Mouse (Mus musculus): ENCODE results near the gene Rbms3. TPM values are rescaled to one million over a fixed set of nuclear protein-coding genes. Genes with fewer than 3 reads are reported as not detected.
A peak's percentile ranks its signal among the peaks of the same experiment; 100 is the strongest.

Rbms3 gene
- polyA plus RNA-seq, 1 experiment from 2014 or later = 86.1 TPM

DNA sequence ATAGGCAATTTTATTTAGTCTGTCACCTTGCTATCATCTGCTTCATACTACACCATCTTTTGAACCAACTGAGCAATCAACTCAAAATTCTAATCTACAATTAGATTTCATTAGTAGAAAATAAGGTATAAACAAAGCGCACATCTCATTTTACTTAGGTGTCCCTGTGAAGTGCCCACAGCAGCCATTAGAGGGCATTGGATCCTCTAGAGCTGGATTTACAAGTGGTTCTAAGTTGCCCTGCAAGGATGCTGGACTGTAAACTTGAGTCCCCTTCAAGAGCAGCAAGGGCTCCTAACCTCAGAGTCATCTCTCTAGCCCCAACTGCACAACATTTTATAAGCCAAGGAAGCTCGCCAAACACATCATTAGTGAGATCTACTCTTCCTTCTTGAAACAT is 891.9 kb downstream of the Rbms3 start:
- WGBS = 83% methylated on average over 2 of the region's 2 CpGs
- H3K4me2 ChIP-seq (ENCODE audit: low read depth, low read length) = no peak overlapping the region
- DNase-seq (ENCODE audit: low spot score) (peak; percentile 31), ATAC-seq (ENCODE audit: low read depth) (no peak)
- no peaks in the 10 kb centered on the region for H3K27me3 ChIP-seq (replicated peaks; ENCODE audit: control insufficient read depth, insufficient read depth, low read length)
- H3K9ac ChIP-seq (ENCODE audit: low read depth, low read length) = no peak overlapping the region
- no peaks in the 10 kb centered on the region for H3K9me3 ChIP-seq (ENCODE audit: control insufficient read depth, low read length)
- no peak overlapping the region for H3K27ac ChIP-seq (replicated peaks; ENCODE audit: low read depth, low read length)
- no peak overlapping the region for H3K4me3 ChIP-seq (ENCODE audit: low read depth, low read length)
- H3K36me3 ChIP-seq (ENCODE audit: control insufficient read depth, insufficient read depth, low read length) = no peaks in the 10 kb centered on the region
- no peaks in the 10 kb centered on the region for H3K4me1 ChIP-seq (ENCODE audit: control insufficient read depth, insufficient read depth, low read length)

DNA sequence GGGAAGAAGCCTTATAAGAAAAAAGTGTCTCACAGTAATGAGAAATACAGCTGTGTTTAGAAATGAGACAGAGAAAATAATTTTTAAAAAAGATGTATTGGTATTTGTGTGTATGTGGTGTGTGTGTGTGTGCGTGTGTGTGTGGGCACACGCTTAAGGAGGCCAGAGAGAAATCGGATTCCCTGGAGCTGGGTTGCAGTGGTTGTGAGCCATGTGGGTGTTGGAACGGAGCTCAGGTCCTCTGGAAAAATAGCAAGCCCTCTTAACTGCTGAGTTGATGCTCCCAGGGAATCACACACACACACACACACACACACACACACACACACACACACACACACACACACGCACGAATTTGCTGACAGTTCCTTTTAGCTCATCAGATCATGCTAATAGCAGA is 900.5 kb downstream of the Rbms3 start:
- H3K4me1 ChIP-seq (ENCODE audit: control insufficient read depth, insufficient read depth, low read length) = no peaks in the 10 kb centered on the region
- no peak overlapping the region for H3K27ac ChIP-seq (replicated peaks; ENCODE audit: low read depth, low read length)
- H3K9me3 ChIP-seq (ENCODE audit: control insufficient read depth, low read length) = no peaks in the 10 kb centered on the region
- H3K4me2 ChIP-seq (ENCODE audit: low read depth, low read length) = no peak overlapping the region
- no peaks in the 10 kb centered on the region for H3K36me3 ChIP-seq (ENCODE audit: control insufficient read depth, insufficient read depth, low read length)
- H3K4me3 ChIP-seq (ENCODE audit: low read depth, low read length) = no peak overlapping the region
- ATAC-seq (ENCODE audit: low read depth) (no peak), DNase-seq (ENCODE audit: low spot score) (no peak)
- no peak overlapping the region for H3K9ac ChIP-seq (ENCODE audit: low read depth, low read length)
- WGBS = 72% methylated on average over 6 of the region's 6 CpGs
- no peaks in the 10 kb centered on the region for H3K27me3 ChIP-seq (replicated peaks; ENCODE audit: control insufficient read depth, insufficient read depth, low read length)

DNA sequence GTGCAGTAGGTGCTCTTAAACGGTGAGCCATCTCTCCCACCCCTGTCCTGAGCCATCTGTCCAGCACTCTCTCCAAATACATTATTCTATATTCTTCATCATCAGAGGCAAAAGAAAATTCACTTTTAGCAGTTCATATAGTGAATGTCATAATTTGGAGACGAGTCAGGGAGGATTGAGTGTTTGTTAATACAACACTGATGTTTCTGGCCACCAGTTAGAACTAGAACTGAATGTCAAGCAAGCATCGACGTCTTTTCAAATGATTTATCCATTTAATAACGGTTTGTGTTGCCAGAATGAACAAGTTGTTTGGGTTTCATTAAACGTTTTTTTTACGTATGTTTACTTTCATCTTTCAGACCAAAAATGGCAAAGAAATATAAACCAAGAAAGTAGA is 901.1 kb downstream of the Rbms3 start:
- ATAC-seq (ENCODE audit: low read depth) (no peak), DNase-seq (ENCODE audit: low spot score) (no peak)
- Histone ChIP-seq H3K27me3 (replicated peaks; ENCODE audit: control insufficient read depth, insufficient read depth, low read length) (no peaks in the 10 kb centered on the region), H3K4me2 (ENCODE audit: low read depth, low read length) (no peak overlapping the region), H3K9ac (ENCODE audit: low read depth, low read length) (no peak overlapping the region), H3K36me3 (ENCODE audit: control insufficient read depth, insufficient read depth, low read length) (no peaks in the 10 kb centered on the region), H3K9me3 (ENCODE audit: control insufficient read depth, low read length) (no peaks in the 10 kb centered on the region), H3K27ac (replicated peaks; ENCODE audit: low read depth, low read length) (no peak overlapping the region), H3K4me3 (ENCODE audit: low read depth, low read length) (no peak overlapping the region), H3K4me1 (ENCODE audit: control insufficient read depth, insufficient read depth, low read length) (no peaks in the 10 kb centered on the region)
- 64% methylated on average over 7 of the region's 7 CpGs for WGBS

DNA sequence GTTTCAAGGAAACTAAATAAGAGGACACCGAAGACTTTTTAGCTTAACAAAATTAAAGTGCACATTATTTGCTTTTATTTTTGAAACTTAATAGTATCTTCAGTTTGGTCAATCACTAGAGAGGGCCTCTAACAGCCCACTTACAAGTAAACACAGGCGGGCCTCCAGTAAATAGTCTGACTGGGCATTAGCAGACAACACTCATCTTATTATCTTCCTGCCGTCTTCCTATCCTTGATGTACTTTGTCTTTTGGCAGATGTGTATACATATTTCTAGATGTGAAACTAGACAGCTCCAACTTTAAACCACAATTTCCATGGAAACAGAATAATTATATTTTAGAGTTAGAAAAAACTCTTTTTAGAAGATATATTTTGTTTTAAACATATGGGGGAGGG is 901.6 kb downstream of the Rbms3 start:
- Histone ChIP-seq H3K9ac (ENCODE audit: low read depth, low read length) (no peak overlapping the region), H3K36me3 (ENCODE audit: control insufficient read depth, insufficient read depth, low read length) (no peaks in the 10 kb centered on the region), H3K4me2 (ENCODE audit: low read depth, low read length) (no peak overlapping the region), H3K9me3 (ENCODE audit: control insufficient read depth, low read length) (no peaks in the 10 kb centered on the region), H3K4me3 (ENCODE audit: low read depth, low read length) (no peak overlapping the region), H3K27ac (replicated peaks; ENCODE audit: low read depth, low read length) (no peak overlapping the region), H3K4me1 (ENCODE audit: control insufficient read depth, insufficient read depth, low read length) (no peaks in the 10 kb centered on the region), H3K27me3 (replicated peaks; ENCODE audit: control insufficient read depth, insufficient read depth, low read length) (no peaks in the 10 kb centered on the region)
- 75% methylated on average over 3 of the region's 3 CpGs for WGBS
- ATAC-seq (ENCODE audit: low read depth) (no peak), DNase-seq (ENCODE audit: low spot score) (no peak)

DNA sequence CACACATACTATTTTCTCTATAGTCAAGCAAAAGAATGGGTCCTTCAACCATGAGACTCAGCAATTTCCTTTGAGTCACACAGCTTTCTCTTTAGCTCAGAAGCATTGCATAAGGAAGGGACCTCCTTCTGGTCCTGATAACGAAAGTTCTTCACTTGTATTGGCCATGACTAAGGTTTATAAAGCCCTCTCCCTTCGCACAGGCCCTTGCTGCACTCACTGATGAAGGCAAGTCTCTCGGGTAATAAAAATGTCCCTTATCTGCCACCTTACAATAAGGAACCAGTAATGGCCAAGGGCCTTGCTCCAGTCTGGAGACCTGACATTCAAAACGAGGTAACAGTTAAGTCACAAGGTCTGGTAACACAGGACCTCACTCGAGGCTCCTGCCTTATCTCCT is 905.1 kb downstream of the Rbms3 start:
- H3K4me1 ChIP-seq (ENCODE audit: control insufficient read depth, insufficient read depth, low read length) = no peaks in the 10 kb centered on the region
- no peak overlapping the region for H3K4me2 ChIP-seq (ENCODE audit: low read depth, low read length)
- WGBS = 82% methylated on average over 5 of the region's 5 CpGs
- DNase-seq (ENCODE audit: low spot score) (no peak), ATAC-seq (ENCODE audit: low read depth) (no peak)
- H3K27me3 ChIP-seq (replicated peaks; ENCODE audit: control insufficient read depth, insufficient read depth, low read length) = no peaks in the 10 kb centered on the region
- H3K9ac ChIP-seq (ENCODE audit: low read depth, low read length) = no peak overlapping the region
- no peaks in the 10 kb centered on the region for H3K36me3 ChIP-seq (ENCODE audit: control insufficient read depth, insufficient read depth, low read length)
- no peaks in the 10 kb centered on the region for H3K9me3 ChIP-seq (ENCODE audit: control insufficient read depth, low read length)
- no peak overlapping the region for H3K27ac ChIP-seq (replicated peaks; ENCODE audit: low read depth, low read length)
- no peak overlapping the region for H3K4me3 ChIP-seq (ENCODE audit: low read depth, low read length)

DNA sequence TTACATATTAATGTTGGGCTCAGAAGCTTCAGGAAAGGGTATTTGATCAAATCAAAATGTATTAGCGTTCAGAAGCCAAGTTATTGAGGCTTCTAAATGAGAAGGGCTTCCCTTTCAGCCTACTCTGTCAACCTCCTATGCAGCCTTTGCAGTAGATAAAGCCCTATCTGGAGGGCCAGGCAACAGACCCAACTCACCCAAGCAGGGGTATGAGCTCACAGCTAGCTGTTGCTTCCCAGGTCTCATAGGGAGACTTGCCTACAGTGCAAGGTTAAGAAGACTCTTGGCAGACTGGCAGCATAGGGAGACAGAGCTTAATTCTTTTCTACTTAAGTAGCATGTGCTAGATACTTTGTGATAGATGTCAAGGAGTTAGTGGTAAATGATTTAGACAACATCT is 926.6 kb downstream of the Rbms3 start:
- no peak for ATAC-seq (ENCODE audit: low read depth)
- Histone ChIP-seq H3K4me3 (ENCODE audit: low read depth, low read length) (no peak overlapping the region), H3K27ac (replicated peaks; ENCODE audit: low read depth, low read length) (no peak overlapping the region), H3K27me3 (replicated peaks; ENCODE audit: control insufficient read depth, insufficient read depth, low read length) (no peaks in the 10 kb centered on the region), H3K9me3 (ENCODE audit: control insufficient read depth, low read length) (0 out of 2 replicates have a peak, but pooled peaks cover 7% of the 10 kb centered on the region), H3K9ac (ENCODE audit: low read depth, low read length) (no peak overlapping the region), H3K4me2 (ENCODE audit: low read depth, low read length) (no peak overlapping the region), H3K4me1 (ENCODE audit: control insufficient read depth, insufficient read depth, low read length) (no peaks in the 10 kb centered on the region), H3K36me3 (ENCODE audit: control insufficient read depth, insufficient read depth, low read length) (peaks cover 7% of the 10 kb centered on the region; the same call in 1 of the 2 replicates)
- no peak for DNase-seq (ENCODE audit: low spot score)
- WGBS = 94% methylated on average over 1 of the region's 1 CpGs

DNA sequence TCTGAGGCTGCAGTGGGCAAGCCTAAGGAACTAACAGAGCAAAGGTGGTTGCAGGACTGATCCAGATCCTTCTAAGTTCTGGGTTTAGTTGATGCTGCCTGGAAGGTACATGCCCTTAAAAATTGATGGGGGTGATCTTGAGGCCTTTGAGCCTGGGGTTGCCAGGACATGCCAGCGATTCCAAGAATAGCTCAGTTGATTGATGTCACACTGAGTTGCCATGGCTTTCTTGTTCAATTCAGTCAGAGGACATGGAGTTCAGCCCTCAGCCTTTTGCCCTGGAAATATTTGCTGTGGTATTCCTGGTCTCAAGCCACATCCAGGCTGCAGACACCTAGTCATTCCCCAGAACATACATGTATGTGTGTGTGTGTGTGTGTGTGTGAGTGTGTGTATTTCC is 927.1 kb downstream of the Rbms3 start:
- 0 out of 2 replicates have a peak, but pooled peaks cover 7% of the 10 kb centered on the region for H3K9me3 ChIP-seq (ENCODE audit: control insufficient read depth, low read length)
- no peaks in the 10 kb centered on the region for H3K27me3 ChIP-seq (replicated peaks; ENCODE audit: control insufficient read depth, insufficient read depth, low read length)
- H3K27ac ChIP-seq (replicated peaks; ENCODE audit: low read depth, low read length) = no peak overlapping the region
- 67% methylated on average over 1 of the region's 1 CpGs for WGBS
- H3K9ac ChIP-seq (ENCODE audit: low read depth, low read length) = no peak overlapping the region
- H3K4me2 ChIP-seq (ENCODE audit: low read depth, low read length) = no peak overlapping the region
- H3K4me1 ChIP-seq (ENCODE audit: control insufficient read depth, insufficient read depth, low read length) = no peaks in the 10 kb centered on the region
- DNase-seq (ENCODE audit: low spot score) (no peak), ATAC-seq (ENCODE audit: low read depth) (no peak)
- no peak overlapping the region for H3K4me3 ChIP-seq (ENCODE audit: low read depth, low read length)
- H3K36me3 ChIP-seq (ENCODE audit: control insufficient read depth, insufficient read depth, low read length) = peaks cover 7% of the 10 kb centered on the region; the same call in 1 of the 2 replicates

DNA sequence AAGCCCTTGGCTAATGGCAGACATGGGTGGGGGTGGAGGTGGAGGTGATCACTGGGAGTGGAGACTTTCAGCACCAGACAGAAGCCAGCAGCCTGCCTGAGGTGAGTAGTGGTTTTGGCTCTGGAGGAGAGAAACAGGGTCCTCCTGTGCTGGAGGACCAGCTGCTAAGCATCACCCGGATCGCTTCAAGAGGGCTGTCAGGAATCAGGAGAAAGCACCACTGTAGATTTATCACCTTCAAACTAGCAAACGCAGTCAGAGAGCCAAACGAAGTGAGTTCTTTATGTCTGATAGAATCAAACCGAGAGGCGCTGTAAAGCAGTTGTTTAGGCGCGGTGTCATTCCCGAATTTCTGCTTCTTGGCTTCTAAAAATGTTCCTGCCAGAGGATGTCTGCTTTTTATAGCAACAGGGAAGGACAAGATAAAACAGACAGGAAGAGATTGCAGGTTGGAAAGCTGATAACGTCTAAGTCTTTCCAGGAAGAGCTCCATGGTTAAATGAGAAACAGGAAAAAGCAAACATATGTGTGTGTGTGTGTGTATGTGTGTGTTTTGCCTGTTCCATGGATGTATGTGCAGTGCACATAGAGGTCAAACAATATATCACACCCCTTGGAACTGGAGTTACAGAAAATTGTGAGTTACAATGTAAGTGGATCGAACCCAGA is 928.1 kb downstream of the Rbms3 start:
- no peak overlapping the region for H3K4me3 ChIP-seq (ENCODE audit: low read depth, low read length)
- 0 out of 2 replicates have a peak, but pooled peaks cover 7% of the 10 kb centered on the region for H3K9me3 ChIP-seq (ENCODE audit: control insufficient read depth, low read length)
- peaks cover 7% of the 10 kb centered on the region; the same call in 1 of the 2 replicates for H3K36me3 ChIP-seq (ENCODE audit: control insufficient read depth, insufficient read depth, low read length)
- H3K4me2 ChIP-seq (ENCODE audit: low read depth, low read length) = no peak overlapping the region
- H3K9ac ChIP-seq (ENCODE audit: low read depth, low read length) = no peak overlapping the region
- H3K4me1 ChIP-seq (ENCODE audit: control insufficient read depth, insufficient read depth, low read length) = no peaks in the 10 kb centered on the region
- 76% methylated on average over 11 of the region's 11 CpGs for WGBS
- no peaks in the 10 kb centered on the region for H3K27me3 ChIP-seq (replicated peaks; ENCODE audit: control insufficient read depth, insufficient read depth, low read length)
- H3K27ac ChIP-seq (replicated peaks; ENCODE audit: low read depth, low read length) = no peak overlapping the region
- no peak for ATAC-seq (ENCODE audit: low read depth)
- DNase-seq (ENCODE audit: low spot score) = no peak

DNA sequence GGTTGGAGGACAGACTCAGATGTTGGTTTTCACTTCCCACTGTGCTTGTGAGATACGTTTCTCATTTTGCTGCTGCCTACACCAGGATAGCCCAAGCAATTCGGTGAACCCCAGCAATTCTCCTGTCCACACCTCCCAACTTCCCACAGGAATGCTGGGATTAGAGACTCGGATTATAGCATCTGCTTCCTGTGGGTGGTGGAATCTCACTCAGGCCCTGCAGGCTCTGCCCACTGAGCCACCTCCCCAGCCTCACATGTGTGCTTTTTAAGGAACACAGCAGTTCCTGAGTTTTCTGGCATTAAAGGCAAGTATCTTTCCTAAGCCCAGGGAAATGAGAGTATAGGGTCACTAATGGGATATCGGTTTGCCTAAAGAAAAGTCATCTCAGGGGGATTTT is 941.1 kb downstream of the Rbms3 start:
- H3K4me2 ChIP-seq (ENCODE audit: low read depth, low read length) = no peak overlapping the region
- H3K4me3 ChIP-seq (ENCODE audit: low read depth, low read length) = no peak overlapping the region
- no peaks in the 10 kb centered on the region for H3K9me3 ChIP-seq (ENCODE audit: control insufficient read depth, low read length)
- no peak overlapping the region for H3K27ac ChIP-seq (replicated peaks; ENCODE audit: low read depth, low read length)
- no peaks in the 10 kb centered on the region for H3K4me1 ChIP-seq (ENCODE audit: control insufficient read depth, insufficient read depth, low read length)
- no peak overlapping the region for H3K9ac ChIP-seq (ENCODE audit: low read depth, low read length)
- 76% methylated on average over 4 of the region's 4 CpGs for WGBS
- peaks cover 7% of the 10 kb centered on the region; the same call in 1 of the 2 replicates for H3K36me3 ChIP-seq (ENCODE audit: control insufficient read depth, insufficient read depth, low read length)
- no peaks in the 10 kb centered on the region for H3K27me3 ChIP-seq (replicated peaks; ENCODE audit: control insufficient read depth, insufficient read depth, low read length)
- DNase-seq (ENCODE audit: low spot score) = no peak
- ATAC-seq (ENCODE audit: low read depth) = no peak
